Mouse (Mus musculus) hindbrain, embryonic 13.5 days (tissue): ENCODE measurements at regions not wholly inside any gene's neighbourhood (a gene's known extent, or its start where the extent isn't known, plus 50 kb on each side); places are given as distances from the start of the nearest gene placed in this dataset.

Source experiments
- ATAC-seq: fragments of 200-750 bp; cut with Nextera tagmentation; 2 replicates; pipeline ENCODE4 v1.8.0; 2017; ENCODE audit warnings: moderate TSS enrichment; ENCODE audit not compliant: low FRiP score
- H3K27ac ChIP-seq: fragments of 300-500 bp; sonication (generic); 2 replicates; pipeline ENCODE4 v1.5.1; 2015; ENCODE audit warnings: inconsistent platforms, mild to moderate bottlenecking, moderate library complexity
- H3K27me3 ChIP-seq: fragments of 300-500 bp; sonication (generic); 2 replicates; pipeline ENCODE4 v1.6.1; 2015; ENCODE audit warnings: mild to moderate bottlenecking, inconsistent platforms
- H3K36me3 ChIP-seq: fragments of 300-500 bp; sonication (generic); 2 replicates; pipeline ENCODE4 v1.6.1; 2015; ENCODE audit warnings: mild to moderate bottlenecking, inconsistent platforms
- H3K4me1 ChIP-seq: fragments of 300-500 bp; sonication (generic); replicated peaks from 2 replicates; pipeline ENCODE4 v1.6.1; 2015; ENCODE audit warnings: inconsistent platforms
- H3K4me2 ChIP-seq: fragments of 300-500 bp; sonication (generic); 2 replicates; pipeline ENCODE4 v1.6.1; 2015; ENCODE audit warnings: inconsistent platforms, mild to moderate bottlenecking, moderate library complexity
- H3K4me3 ChIP-seq: fragments of 300-500 bp; sonication (generic); 2 replicates; pipeline ENCODE4 v1.5.1; 2015; ENCODE audit warnings: mild to moderate bottlenecking, inconsistent platforms
- H3K9ac ChIP-seq: fragments of 300-500 bp; sonication (generic); 2 replicates; pipeline ENCODE4 v1.6.1; 2015; ENCODE audit warnings: mild to moderate bottlenecking, inconsistent platforms
- H3K9me3 ChIP-seq: fragments of 300-500 bp; sonication (generic); 2 replicates; pipeline ENCODE4 v1.6.1; 2016; ENCODE audit warnings: inconsistent platforms
- WGBS: fragments of 180-500 bp; shearing (Covaris S2); methylation state at CpG from one replicate; pipeline ENCODE4 v1.1.7; 2015; 5-methylcytosine and 5-hydroxymethylcytosine counted together

DNA sequence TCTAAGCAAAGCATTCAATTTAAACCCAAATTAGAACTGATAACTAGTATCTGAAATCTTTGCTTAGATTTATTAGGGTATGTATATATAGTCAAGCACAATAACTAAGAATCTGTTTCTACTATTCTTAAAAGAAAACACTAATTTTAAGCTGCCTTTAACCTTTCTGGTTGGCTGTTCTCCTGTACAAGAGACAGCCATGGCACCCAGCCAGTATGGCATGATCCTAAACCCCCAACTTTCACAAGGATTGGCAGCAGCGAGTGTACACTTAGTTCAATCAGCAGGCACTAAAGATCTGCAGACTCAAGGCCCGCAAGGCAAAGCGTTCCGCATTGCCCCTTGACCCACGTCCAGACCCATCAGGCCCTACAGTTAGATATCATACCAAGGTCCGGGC lies 91.3 kb upstream of the Crim1 start:
- no peak overlapping the region for H3K27ac ChIP-seq
- H3K4me1 ChIP-seq: no peaks in the 10 kb centered on the region
- H3K9ac ChIP-seq: no peak overlapping the region
- ATAC-seq: no peak
- H3K4me2 ChIP-seq: no peak overlapping the region
- H3K4me3 ChIP-seq: no peak overlapping the region
- 95% methylated on average over 6 of the region's 6 CpGs for WGBS
- H3K9me3 ChIP-seq: no peaks in the 10 kb centered on the region
- H3K27me3 ChIP-seq: no peaks in the 10 kb centered on the region
- no peaks in the 10 kb centered on the region for H3K36me3 ChIP-seq

DNA sequence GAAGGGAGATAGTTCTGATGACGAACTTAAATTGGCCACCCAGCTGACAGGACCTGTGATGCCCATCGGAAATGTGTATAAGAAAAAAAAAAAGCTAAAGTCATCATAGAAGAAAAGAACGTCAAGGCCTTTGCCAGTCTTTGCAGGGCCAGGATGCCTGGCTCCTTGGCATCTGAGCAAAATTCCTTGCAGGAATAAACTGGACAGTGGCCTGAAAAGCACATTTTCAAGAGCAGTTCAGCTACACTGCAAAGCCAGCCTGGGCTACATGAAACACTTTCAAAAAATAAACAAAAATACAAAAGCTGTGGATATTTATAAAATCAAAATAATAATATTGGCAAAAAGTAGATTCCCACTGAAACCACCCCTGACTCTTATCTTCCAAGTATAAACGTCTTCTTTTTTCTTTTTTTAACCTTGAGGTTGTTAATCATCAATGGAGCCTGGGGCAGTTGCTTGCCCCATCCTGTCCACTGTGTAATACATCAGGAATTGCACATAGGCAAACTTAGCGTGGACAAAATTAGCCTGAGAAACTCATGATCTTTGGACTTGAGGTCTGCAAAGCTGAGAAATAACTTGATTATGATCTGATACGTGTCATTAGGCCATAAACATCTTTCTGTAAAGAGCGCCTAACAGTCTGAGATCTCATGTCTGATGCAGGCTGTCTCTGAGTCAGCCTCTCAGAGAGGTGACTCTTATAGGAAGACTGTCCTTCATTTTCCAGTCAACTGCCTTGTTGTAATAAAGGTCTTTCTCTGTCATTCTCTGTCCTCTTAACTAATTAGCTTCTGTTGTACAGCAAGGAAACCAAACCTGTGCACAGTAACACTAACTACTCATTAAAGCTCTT lies 90.5 kb upstream of the Crim1 start:
- Histone ChIP-seq H3K9me3 (no peaks in the 10 kb centered on the region), H3K4me2 (no peak overlapping the region), H3K27me3 (no peaks in the 10 kb centered on the region), H3K27ac (no peak overlapping the region), H3K9ac (no peak overlapping the region), H3K4me1 (no peaks in the 10 kb centered on the region), H3K4me3 (no peak overlapping the region), H3K36me3 (no peaks in the 10 kb centered on the region)
- ATAC-seq: no peak
- 81% methylated on average over 7 of the region's 7 CpGs for WGBS

DNA sequence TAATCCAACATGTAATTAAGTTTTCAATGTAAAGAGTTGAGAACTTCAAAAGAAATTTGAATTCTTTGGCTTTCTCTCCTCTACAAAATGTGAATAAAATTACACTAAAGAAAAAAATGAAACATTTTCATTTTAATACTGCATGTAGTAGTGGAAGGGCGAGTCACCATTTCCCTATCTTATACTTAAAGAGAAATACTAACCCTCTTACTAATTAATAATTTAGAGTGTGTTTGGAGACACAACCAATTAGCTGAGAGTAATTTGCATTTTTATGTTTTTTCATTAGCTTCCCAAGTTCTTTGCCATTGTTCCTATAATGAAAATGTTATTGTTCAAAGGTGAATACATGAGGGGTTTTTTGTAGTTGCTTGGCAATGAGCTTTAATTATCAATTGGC lies 67.9 kb upstream of the Crim1 start:
- WGBS: 88% methylated on average over 1 of the region's 1 CpGs
- H3K27me3 ChIP-seq: no peaks in the 10 kb centered on the region
- no peaks in the 10 kb centered on the region for H3K4me1 ChIP-seq
- ATAC-seq: no peak
- no peaks in the 10 kb centered on the region for H3K36me3 ChIP-seq
- H3K9ac ChIP-seq: no peak overlapping the region
- H3K4me3 ChIP-seq: no peak overlapping the region
- H3K9me3 ChIP-seq: no peaks in the 10 kb centered on the region
- H3K27ac ChIP-seq: no peak overlapping the region
- H3K4me2 ChIP-seq: no peak overlapping the region

DNA sequence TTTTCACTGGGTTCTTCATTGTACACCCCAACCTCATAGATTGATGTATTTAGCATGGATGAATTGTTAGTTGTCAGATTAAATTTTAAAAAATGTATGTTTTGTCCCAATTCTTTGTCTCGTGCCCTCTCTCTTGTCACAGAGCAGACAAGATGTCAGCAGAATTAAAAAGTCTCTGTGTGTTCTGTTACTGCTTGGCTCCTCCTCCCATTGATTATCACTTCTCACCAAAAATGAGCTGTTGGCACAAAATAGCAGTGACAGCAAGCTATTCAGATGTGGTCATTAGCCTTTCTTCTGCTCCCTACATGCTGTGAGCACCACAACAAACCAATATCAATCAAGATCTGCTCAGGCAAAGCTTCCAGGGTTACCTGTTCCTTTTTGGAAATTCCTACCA lies 62.1 kb upstream of the Crim1 start:
- H3K9ac ChIP-seq: no peak overlapping the region
- no peak overlapping the region for H3K27ac ChIP-seq
- H3K27me3 ChIP-seq: no peaks in the 10 kb centered on the region
- no peaks in the 10 kb centered on the region for H3K36me3 ChIP-seq
- WGBS: 24% methylated on average over 1 of the region's 1 CpGs
- no peak for ATAC-seq
- H3K4me1 ChIP-seq: no peaks in the 10 kb centered on the region
- no peak overlapping the region for H3K4me3 ChIP-seq
- no peaks in the 10 kb centered on the region for H3K9me3 ChIP-seq
- no peak overlapping the region for H3K4me2 ChIP-seq

DNA sequence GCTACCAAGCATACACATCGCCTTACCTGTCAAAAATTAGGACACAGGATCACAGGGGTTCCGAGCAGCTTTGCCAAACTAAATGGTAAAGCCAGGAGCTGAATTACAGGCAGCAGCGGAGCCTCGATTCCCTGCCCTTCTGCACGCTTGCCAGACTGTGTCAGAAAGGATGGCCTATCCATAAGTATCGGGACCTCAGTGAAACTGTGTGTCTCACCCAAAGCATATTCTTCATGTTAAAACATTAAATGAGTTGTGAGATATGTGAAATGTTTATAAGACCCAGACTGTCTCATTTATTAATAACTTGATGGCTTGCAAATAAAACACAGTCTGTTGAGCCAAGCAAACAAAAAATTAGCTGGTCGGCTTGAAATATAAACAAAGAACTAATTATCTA lies 59.4 kb upstream of the Crim1 start:
- H3K36me3 ChIP-seq: no peaks in the 10 kb centered on the region
- WGBS: 90% methylated on average over 7 of the region's 7 CpGs
- no peak overlapping the region for H3K27ac ChIP-seq
- no peaks in the 10 kb centered on the region for H3K27me3 ChIP-seq
- no peak overlapping the region for H3K4me3 ChIP-seq
- no peaks in the 10 kb centered on the region for H3K4me1 ChIP-seq
- no peaks in the 10 kb centered on the region for H3K9me3 ChIP-seq
- ATAC-seq: no peak
- no peak overlapping the region for H3K4me2 ChIP-seq
- no peak overlapping the region for H3K9ac ChIP-seq

DNA sequence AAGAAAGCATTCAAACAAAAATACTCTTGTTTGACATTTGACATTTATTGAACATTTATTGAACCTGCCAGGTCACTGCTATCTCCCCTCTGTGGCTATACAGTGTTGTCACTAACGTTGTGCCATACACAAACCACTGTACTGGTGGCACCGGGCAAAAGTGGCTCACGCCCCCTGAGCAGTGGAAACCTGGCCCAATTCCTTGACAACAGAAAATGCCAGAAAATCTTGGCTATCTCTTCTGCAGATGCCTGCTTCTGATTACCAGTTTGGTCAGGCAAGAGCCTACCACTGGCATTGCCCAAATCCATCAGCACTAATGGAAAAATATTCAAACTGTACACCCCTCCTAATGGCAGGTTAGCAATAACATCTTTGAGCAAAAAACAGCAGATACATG lies 58.9 kb upstream of the Crim1 start:
- Histone ChIP-seq H3K4me3 (no peak overlapping the region), H3K27me3 (no peaks in the 10 kb centered on the region), H3K4me1 (no peaks in the 10 kb centered on the region), H3K27ac (no peak overlapping the region), H3K9ac (no peak overlapping the region), H3K4me2 (no peak overlapping the region), H3K36me3 (no peaks in the 10 kb centered on the region), H3K9me3 (no peaks in the 10 kb centered on the region)
- no peak for ATAC-seq
- 92% methylated on average over 3 of the region's 3 CpGs for WGBS

DNA sequence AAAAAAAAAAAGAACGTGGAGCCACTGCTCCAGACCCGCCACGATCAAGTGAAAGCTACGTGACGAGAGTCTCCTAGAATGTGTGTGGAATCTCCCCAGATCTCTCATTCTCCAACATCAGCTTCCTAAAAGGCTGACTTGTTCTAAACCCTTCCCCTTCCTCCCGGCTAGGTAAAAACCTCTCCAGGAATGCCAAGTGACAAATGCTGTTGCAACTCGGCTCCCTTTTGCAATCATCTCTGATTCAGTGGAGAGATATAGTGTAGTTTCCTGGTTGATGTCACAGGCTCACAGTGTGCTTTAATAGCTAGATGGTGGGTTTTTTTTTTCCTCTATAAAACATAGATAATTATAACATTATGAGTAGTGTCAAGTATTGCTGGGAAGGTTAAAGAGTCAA lies 57.6 kb upstream of the Crim1 start:
- no peaks in the 10 kb centered on the region for H3K9me3 ChIP-seq
- H3K27me3 ChIP-seq: no peaks in the 10 kb centered on the region
- no peak for ATAC-seq
- no peak overlapping the region for H3K27ac ChIP-seq
- H3K4me1 ChIP-seq: no peaks in the 10 kb centered on the region
- no peak overlapping the region for H3K9ac ChIP-seq
- H3K4me2 ChIP-seq: no peak overlapping the region
- no peak overlapping the region for H3K4me3 ChIP-seq
- 95% methylated on average over 7 of the region's 7 CpGs for WGBS
- no peaks in the 10 kb centered on the region for H3K36me3 ChIP-seq

DNA sequence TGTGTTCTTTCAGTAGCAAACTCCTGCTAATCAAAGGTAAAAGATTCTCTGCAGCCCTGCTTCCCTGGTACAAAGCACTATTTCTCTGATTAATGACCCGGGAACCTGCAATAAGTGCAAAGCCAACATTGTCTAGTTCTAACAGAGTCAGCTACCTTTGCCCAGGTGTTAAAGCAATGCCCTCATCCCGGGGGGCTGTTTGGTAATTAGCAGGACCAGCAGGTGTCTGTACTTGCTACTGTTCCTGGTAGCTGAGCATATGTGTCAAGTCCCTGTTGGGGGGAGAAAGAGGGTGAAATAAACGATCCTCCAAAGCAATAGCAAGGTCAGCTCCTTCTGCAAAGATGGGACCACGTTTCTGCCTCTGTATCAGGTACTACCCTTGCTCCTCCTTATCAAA lies 54.7 kb upstream of the Crim1 start:
- Histone ChIP-seq H3K27me3 (no peaks in the 10 kb centered on the region), H3K9me3 (no peaks in the 10 kb centered on the region), H3K9ac (no peak overlapping the region), H3K4me2 (no peak overlapping the region), H3K36me3 (no peaks in the 10 kb centered on the region), H3K27ac (no peak overlapping the region), H3K4me3 (no peak overlapping the region), H3K4me1 (no peaks in the 10 kb centered on the region)
- ATAC-seq: no peak
- WGBS: 65% methylated on average over 4 of the region's 4 CpGs
